Mouse (Mus musculus) erythroblast, embryonic 14.5 days (primary cell): ENCODE data around the gene 0610040J01Rik.

Experiments used
- GATA1 ChIP-seq: IDR thresholded peaks from 2 replicates; pipeline ENCODE4 v1.6.1; 2012; ENCODE audit warnings: low read length, inconsistent platforms, mixed read lengths
- TAL1 ChIP-seq: IDR thresholded peaks from 3 replicates; pipeline ENCODE4 v1.6.1; 2012; ENCODE audit warnings: low read length, inconsistent platforms, mixed read lengths

- TF ChIP-seq GATA1 (no peak), TAL1 (no peak)
Measured at GRCm38 (mm10) chr5:63828380-63829185, 16.4 kb downstream of the 0610040J01Rik start.
